Mouse (Mus musculus): ENCODE measurements around the gene Usp53. TPM values are rescaled to one million over a fixed set of nuclear protein-coding genes. Genes with fewer than 3 reads are reported as not detected.

Usp53 gene
- polyA plus RNA-seq, 1 experiment = 18.3 TPM

DNA sequence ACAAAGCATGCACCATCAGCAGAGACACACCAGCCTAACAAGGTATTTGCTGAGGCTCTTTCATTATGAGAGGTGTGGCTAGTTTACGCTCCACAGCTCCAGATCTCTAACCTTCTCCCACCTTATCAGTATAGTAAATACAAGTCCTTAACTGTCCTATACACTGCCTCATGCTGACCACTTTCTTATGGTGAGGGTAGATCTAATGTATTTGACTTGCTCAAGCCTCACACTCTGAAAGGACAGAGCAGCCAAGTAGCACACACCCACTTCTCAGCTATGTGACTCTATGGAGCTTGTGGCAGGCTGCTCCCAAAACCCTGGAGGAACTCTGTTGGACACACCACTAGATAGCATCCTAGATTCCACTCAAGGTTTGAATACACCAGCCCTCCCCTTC is 8.3 kb downstream of the Usp53 start:
- 89% methylated on average over 1 of the region's 1 CpGs for WGBS
- H3K27me3 ChIP-seq (ENCODE audit: control insufficient read depth, insufficient read depth, low read length) = no peaks in the 10 kb centered on the region
- 0 out of 2 replicates have a peak, but pooled peaks cover 3% of the 10 kb centered on the region for H3K4me1 ChIP-seq (ENCODE audit: control insufficient read depth, insufficient read depth, low read length)
- DNase-seq = no peak
- H3K27ac ChIP-seq (ENCODE audit: insufficient read depth, low read length) = no peak overlapping the region
- H3K4me3 ChIP-seq (replicated peaks; ENCODE audit: insufficient read depth, low read depth, low read length) = no peak overlapping the region
- TF ChIP-seq POLR2A (IDR thresholded peaks at IDR 0.05; ENCODE audit: borderline replicate concordance, insufficient read depth, low read length) (no peak), CTCF (IDR thresholded peaks at IDR 0.05; ENCODE audit: borderline replicate concordance, insufficient read depth, low read depth, low read length) (no peak)

DNA sequence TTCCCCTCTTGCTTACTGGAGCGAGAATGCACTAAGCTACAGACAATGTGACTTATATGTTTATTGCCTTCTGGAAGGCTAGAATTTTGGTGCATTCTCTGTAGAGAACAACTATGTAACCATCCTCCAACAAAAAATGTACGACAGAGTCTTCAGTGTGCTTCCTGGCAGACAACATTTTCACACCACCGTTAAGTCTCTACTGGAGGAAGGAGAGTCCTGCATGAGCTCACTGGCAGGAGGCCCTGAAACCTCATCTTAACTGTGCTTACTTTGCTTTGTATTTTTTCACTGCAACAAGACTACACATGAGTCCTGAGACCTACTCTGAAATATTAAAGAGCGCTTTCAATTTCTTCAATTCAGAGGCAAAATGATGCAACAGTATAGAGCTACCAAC is 8.9 kb downstream of the Usp53 start:
- no peak overlapping the region for H3K27ac ChIP-seq (ENCODE audit: insufficient read depth, low read length)
- TF ChIP-seq POLR2A (IDR thresholded peaks at IDR 0.05; ENCODE audit: borderline replicate concordance, insufficient read depth, low read length) (no peak), CTCF (IDR thresholded peaks at IDR 0.05; ENCODE audit: borderline replicate concordance, insufficient read depth, low read depth, low read length) (no peak)
- no peak for DNase-seq
- 0 out of 2 replicates have a peak, but pooled peaks cover 3% of the 10 kb centered on the region for H3K4me1 ChIP-seq (ENCODE audit: control insufficient read depth, insufficient read depth, low read length)
- WGBS = 52% methylated on average over 4 of the region's 4 CpGs
- H3K27me3 ChIP-seq (ENCODE audit: control insufficient read depth, insufficient read depth, low read length) = no peaks in the 10 kb centered on the region
- no peak overlapping the region for H3K4me3 ChIP-seq (replicated peaks; ENCODE audit: insufficient read depth, low read depth, low read length)

DNA sequence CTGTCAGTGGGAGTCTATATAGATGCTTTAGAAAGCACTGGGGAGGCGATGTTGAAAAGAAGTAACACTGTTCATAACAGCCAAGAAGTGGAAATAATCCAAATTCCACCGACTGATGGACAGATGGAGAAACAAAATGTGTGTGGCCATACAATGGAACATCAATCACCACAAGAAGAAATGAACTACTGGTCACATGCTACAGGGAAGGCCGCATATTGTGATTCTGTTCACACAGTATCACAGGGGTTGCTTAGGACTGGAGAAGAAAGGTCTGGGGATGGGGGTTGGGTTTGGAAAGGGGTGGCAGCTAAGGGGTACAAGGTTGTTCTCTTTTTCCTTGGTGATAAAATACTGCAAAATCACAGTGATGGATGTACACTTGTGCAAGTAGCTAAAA is 9.5 kb downstream of the Usp53 start:
- H3K4me1 ChIP-seq (ENCODE audit: control insufficient read depth, insufficient read depth, low read length) = 0 out of 2 replicates have a peak, but pooled peaks cover 3% of the 10 kb centered on the region
- H3K4me3 ChIP-seq (replicated peaks; ENCODE audit: insufficient read depth, low read depth, low read length) = no peak overlapping the region
- DNase-seq = no peak
- TF ChIP-seq POLR2A (IDR thresholded peaks at IDR 0.05; ENCODE audit: borderline replicate concordance, insufficient read depth, low read length) = no peak
- TF ChIP-seq CTCF (IDR thresholded peaks at IDR 0.05; ENCODE audit: borderline replicate concordance, insufficient read depth, low read depth, low read length) = no peak
- H3K27ac ChIP-seq (ENCODE audit: insufficient read depth, low read length) = no peak overlapping the region
- 40% methylated on average over 3 of the region's 3 CpGs for WGBS
- H3K27me3 ChIP-seq (ENCODE audit: control insufficient read depth, insufficient read depth, low read length) = no peaks in the 10 kb centered on the region

DNA sequence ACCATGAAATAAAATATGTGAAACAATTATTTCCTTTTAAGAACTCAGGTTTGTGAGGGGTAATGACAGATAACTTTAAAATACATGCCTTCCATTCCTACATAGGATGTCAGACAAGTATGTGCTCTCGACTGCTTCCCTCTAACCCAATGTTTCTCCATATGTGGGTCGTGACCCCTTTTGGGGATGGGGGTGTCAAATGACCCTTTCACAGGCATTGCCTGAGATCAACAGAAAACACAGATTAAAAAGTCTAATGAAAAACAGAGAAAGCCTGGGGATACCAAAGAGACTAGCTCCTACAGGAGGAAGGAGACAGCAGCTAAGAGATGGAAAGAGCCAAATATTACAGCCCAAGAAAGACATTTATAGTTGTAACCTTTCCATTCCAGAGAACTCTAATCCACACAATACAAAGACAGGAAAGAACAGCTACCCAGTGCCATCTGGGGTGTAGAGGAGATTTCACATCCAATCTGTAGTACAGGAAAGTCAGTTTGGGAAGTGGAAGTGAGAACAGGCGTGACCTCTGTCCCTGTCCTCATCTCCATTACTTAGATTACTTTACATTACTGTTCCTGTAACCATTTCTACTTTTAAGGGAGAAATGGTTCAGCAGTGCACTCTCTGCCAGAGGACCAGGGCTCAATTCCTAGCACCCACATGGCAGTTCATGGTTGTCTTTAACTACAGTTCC is 12.0 kb downstream of the Usp53 start:
- H3K27me3 ChIP-seq (ENCODE audit: control insufficient read depth, insufficient read depth, low read length) = no peaks in the 10 kb centered on the region
- 95% methylated on average over 3 of the region's 3 CpGs for WGBS
- no peak overlapping the region for H3K4me3 ChIP-seq (replicated peaks; ENCODE audit: insufficient read depth, low read depth, low read length)
- DNase-seq = no peak
- TF ChIP-seq CTCF (IDR thresholded peaks at IDR 0.05; ENCODE audit: borderline replicate concordance, insufficient read depth, low read depth, low read length) = no peak
- TF ChIP-seq POLR2A (IDR thresholded peaks at IDR 0.05; ENCODE audit: borderline replicate concordance, insufficient read depth, low read length) = no peak
- no peak overlapping the region for H3K27ac ChIP-seq (ENCODE audit: insufficient read depth, low read length)
- peaks cover 3% of the 10 kb centered on the region; the same call in 1 of the 2 replicates for H3K4me1 ChIP-seq (ENCODE audit: control insufficient read depth, insufficient read depth, low read length)

DNA sequence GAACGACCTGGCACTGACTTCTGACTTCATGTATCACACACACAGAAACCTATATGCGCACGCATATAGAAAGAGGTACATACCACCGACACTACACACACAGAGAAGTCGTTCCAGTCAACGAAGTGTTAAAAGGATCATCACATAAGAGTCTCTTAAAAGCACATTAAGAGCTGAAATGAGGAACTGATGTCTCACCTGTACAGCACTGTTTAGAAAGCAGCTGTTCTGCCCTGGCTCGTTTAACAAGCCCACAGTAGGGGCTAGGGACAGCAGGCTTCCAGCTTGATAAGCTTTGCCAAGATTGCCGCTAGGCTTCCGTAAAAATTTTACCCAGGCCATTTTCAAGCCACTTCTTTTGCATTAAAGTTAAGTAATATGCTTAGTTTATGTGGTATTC is 15.9 kb downstream of the Usp53 start:
- WGBS = 71% methylated on average over 9 of the region's 9 CpGs
- TF ChIP-seq POLR2A (IDR thresholded peaks at IDR 0.05; ENCODE audit: borderline replicate concordance, insufficient read depth, low read length) = no peak
- TF ChIP-seq CTCF (IDR thresholded peaks at IDR 0.05; ENCODE audit: borderline replicate concordance, insufficient read depth, low read depth, low read length) = no peak
- H3K27ac ChIP-seq (ENCODE audit: insufficient read depth, low read length) = no peak overlapping the region

DNA sequence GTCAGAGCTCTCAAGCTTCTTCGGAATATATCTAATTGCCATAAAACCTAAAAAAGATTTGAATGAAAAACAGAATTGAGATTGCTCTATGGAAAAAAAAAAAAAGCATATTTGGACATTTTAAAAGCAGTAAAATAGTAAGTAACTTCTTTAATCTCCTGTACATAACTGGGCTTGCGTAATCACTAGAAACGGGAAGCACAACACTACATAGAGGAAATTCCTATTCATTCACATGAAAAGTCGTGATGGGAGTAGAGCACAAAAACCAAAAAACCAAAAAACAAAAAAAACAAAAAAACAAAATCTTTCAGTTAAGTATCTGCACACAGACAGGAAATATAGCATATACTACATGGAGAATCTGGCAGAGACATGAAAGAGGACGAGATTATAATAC is 20.0 kb downstream of the Usp53 start:
- no peak overlapping the region for H3K27ac ChIP-seq (ENCODE audit: insufficient read depth, low read length)
- H3K27me3 ChIP-seq (ENCODE audit: control insufficient read depth, insufficient read depth, low read length) = no peaks in the 10 kb centered on the region
- H3K4me1 ChIP-seq (ENCODE audit: control insufficient read depth, insufficient read depth, low read length) = no peaks in the 10 kb centered on the region; the same call in 1 of the 2 replicates
- no peak overlapping the region for H3K4me3 ChIP-seq (replicated peaks; ENCODE audit: insufficient read depth, low read depth, low read length)
- DNase-seq = no peak
- TF ChIP-seq POLR2A (IDR thresholded peaks at IDR 0.05; ENCODE audit: borderline replicate concordance, insufficient read depth, low read length) (no peak), CTCF (IDR thresholded peaks at IDR 0.05; ENCODE audit: borderline replicate concordance, insufficient read depth, low read depth, low read length) (no peak)
- 89% methylated on average over 5 of the region's 5 CpGs for WGBS

More for the DNA sequence above, 15.9 kb downstream of the Usp53 start:
- DNase-seq = no peak
- no peak overlapping the region for H3K4me3 ChIP-seq (replicated peaks; ENCODE audit: insufficient read depth, low read depth, low read length)
- H3K27me3 ChIP-seq (ENCODE audit: control insufficient read depth, insufficient read depth, low read length) = no peaks in the 10 kb centered on the region
- no peaks in the 10 kb centered on the region; the same call in 1 of the 2 replicates for H3K4me1 ChIP-seq (ENCODE audit: control insufficient read depth, insufficient read depth, low read length)

DNA sequence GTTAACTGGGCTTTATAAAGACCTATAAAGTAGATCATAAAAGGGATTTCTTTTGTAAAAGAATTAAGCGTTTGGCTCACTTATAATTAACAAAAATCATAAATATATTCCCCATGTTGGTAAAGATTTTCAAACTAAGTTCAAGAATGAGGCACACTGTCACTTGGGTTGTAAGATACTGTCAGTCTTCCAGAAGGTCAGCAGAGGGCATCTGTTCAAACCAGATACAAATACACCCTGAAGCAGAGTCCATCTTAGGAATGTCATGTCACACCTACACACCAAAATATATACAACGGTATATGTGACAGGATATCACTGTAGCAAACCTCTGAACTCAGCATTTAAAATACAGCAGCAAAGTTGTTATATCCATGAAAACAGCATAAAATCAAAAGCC is 34.2 kb downstream of the Usp53 start:
- Histone ChIP-seq H3K27ac (ENCODE audit: insufficient read depth, low read length) (no peak overlapping the region), H3K4me1 (ENCODE audit: control insufficient read depth, insufficient read depth, low read length) (no peaks in the 10 kb centered on the region), H3K27me3 (ENCODE audit: control insufficient read depth, insufficient read depth, low read length) (no peaks in the 10 kb centered on the region), H3K4me3 (replicated peaks; ENCODE audit: insufficient read depth, low read depth, low read length) (no peak overlapping the region)
- WGBS = 96% methylated on average over 2 of the region's 2 CpGs
- TF ChIP-seq CTCF (IDR thresholded peaks at IDR 0.05; ENCODE audit: borderline replicate concordance, insufficient read depth, low read depth, low read length) = no peak
- TF ChIP-seq POLR2A (IDR thresholded peaks at IDR 0.05; ENCODE audit: borderline replicate concordance, insufficient read depth, low read length) = no peak
- no peak for DNase-seq

DNA sequence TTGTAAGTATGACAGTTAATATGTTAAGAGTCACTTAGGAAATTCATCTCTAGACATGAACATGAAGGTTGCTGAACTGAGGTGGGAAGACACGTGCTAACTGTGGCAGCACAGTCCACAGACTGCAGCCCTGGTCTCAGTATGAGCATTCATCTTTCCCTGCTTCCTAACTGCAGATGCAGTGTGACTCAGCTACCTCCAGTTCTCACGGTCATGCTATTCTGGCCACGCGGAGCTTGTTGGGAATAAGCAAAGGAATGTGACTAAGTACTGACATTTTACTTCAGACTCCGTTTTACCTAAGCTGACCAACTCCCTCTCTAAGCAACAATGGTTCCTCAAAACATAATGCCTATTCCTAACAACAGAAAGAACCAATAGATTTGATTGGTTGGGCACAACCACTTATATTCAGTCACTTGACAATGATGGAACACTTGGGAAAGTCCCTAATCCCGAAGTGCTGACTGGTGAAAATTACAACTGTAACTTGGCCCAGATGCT is 40.9 kb downstream of the Usp53 start:
- H3K4me1 ChIP-seq (ENCODE audit: control insufficient read depth, insufficient read depth, low read length) = no peaks in the 10 kb centered on the region
- DNase-seq = no peak
- no peaks in the 10 kb centered on the region for H3K27me3 ChIP-seq (ENCODE audit: control insufficient read depth, insufficient read depth, low read length)
- 86% methylated on average over 6 of the region's 6 CpGs for WGBS
- no peak overlapping the region for H3K4me3 ChIP-seq (replicated peaks; ENCODE audit: insufficient read depth, low read depth, low read length)
- no peak overlapping the region for H3K27ac ChIP-seq (ENCODE audit: insufficient read depth, low read length)
- TF ChIP-seq CTCF (IDR thresholded peaks at IDR 0.05; ENCODE audit: borderline replicate concordance, insufficient read depth, low read depth, low read length) = no peak
